Mouse (Mus musculus) mouse embryonic stem cell (cell line): Measurements from ENCODE around the gene Afap1l2.

ENCODE experiments used
- in situ Hi-C, 2 experiments: fragments of 300-500 bp; cut with MboI; formaldehyde crosslinking; loops; 1 replicate in 1 of 2; 3 replicates in 1 of 2; pipeline ENCODE4 v1.14.3; 2019 to 2020; ENCODE audit warnings: low sequenced_read_pairs in 2 of 2, low pct_unique_long_range_greater_than_20kb in 1 of 2, mixed read lengths in 1 of 2; ENCODE audit not compliant: unreplicated experiment in 1 of 2

The Afap1l2 gene

DNA sequence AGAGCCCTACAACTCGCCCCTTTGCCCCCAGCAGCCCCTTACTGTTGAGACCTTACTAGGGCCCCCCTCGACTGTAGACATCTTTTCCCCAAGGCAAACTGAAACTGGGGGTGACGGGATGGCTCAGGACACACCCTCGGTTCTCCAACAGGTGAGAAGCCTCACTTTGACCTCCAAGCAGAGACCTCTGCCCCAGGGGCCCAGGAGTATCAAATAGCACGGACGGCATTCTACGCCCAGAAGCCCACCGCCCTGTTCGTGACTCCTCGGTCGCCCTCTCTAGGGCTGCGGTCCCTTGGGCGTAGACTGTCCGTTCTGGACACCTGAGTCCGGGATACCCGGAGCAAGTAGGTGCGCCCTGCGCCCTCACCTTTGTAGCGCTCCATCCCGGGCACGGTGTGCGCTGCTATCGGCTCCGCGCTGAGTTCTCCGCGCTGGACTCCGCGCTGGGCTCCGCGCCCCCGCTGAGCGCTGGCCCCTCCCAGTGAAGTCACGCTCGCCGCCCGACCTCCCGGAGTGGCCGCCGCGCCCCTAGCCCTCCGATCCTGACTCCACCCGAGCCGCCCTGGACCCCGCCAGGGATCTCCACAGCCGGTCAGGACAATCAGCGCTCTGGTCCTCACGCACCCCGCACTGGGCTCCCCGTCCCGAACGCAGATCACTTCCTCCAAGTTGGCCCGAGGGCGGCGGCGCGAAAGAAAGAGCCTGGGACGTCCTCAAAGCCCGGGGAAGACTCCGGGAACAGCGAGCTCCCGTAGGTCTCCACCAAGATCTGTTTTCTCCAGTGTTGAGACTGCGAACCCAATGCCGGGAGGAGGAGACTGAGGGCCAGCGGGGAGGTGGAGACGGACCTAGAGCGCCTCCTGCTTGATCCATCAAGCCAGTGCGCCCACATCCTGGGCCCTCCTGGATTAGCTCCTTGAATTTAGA, at the start of gene Afap1l2:
Afap1l2 (minus strand) TSS at position 448 of the 930 bp plus-strand sequence.
- in situ Hi-C loops = no loop called here

DNA sequence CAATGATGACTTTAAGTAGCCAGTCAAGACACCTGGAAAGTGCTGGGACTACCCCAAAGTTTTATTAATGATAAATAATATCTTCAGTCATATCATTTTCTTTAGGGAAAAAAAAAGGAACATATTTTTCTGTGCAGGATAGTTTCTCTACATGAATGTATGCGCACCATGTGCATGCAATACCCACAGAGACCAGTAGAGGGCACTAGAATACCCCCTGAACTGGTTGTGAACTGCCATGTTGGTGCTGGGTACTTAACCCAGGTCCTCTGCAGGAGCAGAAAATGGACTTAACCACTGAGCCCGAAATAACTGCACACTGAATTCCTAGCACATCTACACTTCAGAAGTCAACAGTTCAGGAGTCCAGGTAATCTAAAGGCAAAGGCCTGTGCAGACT, 49.5 kb upstream of the Afap1l2 start:
- in situ Hi-C loops = no loop called here

DNA sequence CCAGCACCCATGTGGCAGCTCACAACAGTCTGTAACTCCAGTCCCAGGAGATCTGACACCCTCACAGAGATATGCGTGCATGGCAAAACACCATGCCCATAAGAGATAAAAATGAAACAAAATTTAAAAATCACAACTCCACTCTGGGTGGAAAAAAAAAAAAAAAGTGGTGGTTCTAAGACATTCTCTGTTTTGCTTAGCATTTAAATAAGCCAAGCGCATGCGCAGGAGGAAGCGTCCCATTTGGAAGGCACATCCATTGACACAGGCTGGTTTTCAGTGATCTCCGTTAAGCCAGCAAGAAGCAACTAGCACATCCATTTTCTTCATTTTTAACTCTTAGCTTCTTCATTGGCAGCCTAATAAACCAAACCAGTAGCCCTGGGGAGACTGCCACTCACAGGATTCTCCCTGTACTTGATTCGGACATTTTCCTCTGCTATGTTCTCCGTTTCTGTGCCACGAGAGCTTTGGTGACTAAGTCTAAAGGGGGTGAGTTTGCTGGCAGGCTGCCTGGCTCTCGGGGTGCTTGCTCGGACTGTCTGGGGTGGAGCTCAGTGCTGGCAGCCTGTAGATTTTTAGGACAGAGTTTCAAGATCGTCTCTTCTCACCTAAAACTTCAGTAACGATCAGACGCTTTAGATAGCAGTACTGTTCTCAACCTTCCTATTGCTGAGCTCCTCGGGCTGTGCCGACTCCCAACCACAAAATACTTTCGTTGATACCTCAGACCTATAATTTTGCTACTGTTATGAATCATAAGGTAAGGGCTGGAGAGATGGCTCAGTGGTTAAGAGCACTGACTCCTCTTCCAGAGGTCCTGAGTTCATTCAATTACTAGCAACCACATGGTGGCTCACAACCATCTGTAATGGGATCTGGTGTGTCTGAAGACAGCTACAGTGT, 47.4 kb upstream of the Afap1l2 start:
- in situ Hi-C loops = no loop called here

DNA sequence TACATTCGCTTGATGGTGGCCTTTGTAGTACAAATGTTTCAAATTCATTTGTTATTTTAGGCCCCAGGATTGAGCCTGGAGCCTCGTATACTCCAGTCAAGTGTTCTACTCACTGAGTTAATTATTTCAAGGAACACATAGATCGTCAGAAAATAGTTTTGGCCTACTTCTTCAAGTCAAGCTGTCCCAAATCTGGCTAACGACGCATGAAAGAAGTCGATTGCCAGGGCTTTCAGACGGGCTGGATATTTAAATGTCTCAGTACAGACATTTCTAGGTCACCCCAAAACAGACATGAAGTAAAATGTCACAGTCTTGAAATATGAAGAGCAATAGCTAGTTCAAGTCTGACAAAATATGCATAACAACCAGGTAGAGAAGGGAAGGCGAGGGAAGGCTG, 44.9 kb upstream of the Afap1l2 start:
- in situ Hi-C loops = no loop called here

DNA sequence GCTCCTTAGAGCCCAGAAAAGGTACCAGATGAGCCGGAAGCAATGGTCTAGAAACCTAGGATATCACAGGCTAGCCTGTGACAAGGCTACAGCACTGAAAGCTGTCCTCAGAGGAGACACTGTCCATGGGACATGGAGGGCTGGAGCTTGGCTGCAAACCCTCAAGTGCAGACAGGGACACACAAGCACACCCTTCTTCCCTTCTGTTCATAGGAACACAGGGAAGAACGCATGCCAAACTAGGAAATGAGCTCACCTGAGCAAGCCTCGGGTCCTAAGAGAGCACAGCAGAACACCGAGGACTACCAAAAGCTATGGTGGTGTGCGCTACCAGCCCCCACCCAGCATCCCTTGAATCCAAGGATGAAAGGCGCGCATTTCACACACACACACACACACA, 44.0 kb upstream of the Afap1l2 start:
- in situ Hi-C loops = no loop called here

DNA sequence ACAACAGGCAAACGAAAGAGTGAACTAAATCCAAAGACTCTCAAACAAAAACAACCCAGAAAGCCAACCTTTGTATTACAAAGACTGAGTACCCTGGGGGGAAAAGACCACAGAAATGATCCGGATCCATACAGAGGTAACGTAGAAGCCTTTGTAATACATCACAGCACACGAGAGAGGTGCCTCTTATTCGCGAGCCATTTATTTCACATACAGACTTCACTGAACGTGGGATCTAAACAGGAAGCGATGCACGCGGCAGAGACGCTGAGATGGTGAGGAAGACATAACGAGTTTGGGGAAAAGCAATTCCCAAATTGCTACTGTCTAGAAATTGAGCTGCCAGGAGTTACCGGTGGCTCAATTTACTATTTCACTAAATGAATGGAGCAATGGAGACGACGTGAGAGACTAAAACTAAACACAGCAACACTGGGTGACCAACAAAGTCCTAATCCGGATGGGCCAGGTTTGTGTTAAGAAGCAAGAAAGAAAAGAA, 41.6 kb upstream of the Afap1l2 start:
- in situ Hi-C loops = no loop called here

DNA sequence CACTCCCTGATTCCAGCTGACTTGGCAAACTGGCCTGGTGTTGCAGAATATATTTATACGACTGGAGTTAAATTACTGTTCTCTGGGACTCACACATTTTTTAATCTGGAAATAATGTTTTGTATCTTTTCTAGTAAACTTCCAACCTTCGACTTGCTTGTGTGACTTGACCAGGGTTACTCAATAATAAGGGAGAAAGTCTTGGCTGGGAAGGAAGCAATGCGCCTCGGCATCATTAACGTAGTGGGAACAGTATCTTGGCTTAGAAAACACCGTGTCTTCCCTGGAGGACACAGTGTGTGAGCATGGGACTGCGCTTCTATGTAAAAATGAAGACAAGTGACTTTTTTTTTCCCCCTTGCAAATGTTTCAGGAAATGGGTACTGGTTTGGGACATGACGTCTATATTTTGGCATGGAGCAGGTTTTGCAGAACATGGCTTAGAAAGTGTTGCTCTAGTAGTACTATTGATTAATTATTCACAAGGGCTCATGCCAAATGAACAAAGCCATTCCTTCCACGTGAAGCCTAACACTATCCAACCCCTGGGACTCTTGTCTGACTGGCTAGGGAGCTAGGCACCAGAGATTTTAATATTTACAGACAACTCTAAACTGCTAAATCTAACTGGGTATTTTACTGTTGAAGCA, 39.8 kb upstream of the Afap1l2 start:
- in situ Hi-C loops = no loop called here

DNA sequence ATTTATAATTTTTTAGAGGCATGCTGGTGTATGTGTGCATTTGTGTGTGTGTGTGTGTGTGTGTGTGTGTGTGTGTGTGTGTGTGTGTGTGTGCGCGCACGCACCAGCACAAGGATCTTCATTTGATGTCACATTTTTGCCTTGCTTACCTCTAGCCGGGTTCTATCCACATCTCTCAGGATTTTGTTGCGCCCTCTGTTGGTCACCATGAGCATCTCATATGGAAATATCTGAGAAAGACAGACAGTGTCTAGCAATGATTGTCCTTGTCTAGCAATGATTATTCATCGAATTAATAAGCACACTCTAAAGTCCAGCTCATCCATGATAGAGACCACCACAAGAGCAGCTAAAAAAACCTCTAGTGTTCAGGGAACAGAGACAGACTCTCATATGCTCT, 31.2 kb upstream of the Afap1l2 start:
- in situ Hi-C loops = loop anchor here in 1 of 2 experiments (10.0 kb wide), 1 partner anchor 114 kb away; no protein-coding TSS in a partner anchor

DNA sequence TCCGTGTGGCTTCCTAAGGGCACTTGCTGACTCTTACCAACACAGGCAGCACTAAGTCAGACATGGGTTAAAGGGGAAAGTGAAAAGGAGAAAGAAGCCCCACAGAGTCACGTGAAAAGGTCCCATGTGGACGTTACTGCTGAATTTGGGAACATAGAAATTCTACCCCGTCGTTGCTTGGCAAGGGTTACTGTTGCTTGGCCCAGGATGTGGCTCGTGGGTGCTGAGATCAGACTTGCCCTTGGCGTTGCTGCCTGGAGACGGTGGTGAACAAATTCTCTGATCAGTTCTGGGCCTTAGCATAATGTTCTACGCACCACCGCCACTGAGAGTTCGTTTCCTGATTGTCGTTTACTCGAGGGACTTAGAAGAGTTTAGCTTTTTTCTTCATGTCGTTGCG, 28.8 kb upstream of the Afap1l2 start:
- in situ Hi-C loops = loop anchor here in 1 of 2 experiments (10.0 kb wide), 1 partner anchor 112 kb away; no protein-coding TSS in a partner anchor

DNA sequence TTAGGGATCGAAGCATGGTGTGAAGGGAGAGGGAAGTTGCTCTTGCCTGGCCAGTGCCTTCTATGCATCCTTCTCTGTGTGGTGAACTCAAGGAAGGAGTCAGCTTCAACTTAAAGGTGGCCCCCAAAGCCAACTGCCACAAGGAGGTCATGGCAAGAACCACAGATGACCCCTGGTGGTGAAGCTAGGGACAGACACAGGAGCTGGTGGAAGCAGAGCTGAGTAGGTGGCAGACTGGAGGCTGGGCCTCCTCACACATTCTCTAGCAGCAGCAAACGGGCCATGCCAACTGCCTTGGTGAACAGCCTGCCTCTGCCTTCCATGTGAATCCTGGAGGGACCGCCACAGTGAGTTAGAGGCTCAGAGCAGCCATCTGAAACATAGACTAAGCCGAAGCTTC, 23.6 kb upstream of the Afap1l2 start:
- in situ Hi-C loops = loop anchor here in 1 of 2 experiments (10.0 kb wide), 1 partner anchor 107 kb away; no protein-coding TSS in a partner anchor

DNA sequence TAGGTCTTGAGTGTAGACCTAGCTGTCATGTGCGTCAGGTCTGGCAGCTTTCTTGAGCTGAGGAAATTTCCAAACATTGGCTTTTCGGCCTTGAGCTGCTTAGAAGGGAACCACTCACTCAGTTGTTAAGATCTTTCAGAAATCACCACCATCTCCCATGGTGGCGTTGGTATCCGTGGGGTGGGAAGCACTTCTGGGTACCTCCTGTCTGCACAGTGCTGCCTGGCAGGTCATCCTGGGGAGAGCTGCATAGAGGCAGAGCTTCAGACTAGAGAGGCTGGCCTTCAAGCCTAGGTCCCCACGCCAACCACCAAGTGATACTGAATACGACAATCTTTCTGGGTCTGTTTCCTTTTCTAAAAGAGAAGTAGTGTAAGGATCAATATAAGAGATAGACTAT, 21.4 kb upstream of the Afap1l2 start:
- in situ Hi-C loops = no loop called here

DNA sequence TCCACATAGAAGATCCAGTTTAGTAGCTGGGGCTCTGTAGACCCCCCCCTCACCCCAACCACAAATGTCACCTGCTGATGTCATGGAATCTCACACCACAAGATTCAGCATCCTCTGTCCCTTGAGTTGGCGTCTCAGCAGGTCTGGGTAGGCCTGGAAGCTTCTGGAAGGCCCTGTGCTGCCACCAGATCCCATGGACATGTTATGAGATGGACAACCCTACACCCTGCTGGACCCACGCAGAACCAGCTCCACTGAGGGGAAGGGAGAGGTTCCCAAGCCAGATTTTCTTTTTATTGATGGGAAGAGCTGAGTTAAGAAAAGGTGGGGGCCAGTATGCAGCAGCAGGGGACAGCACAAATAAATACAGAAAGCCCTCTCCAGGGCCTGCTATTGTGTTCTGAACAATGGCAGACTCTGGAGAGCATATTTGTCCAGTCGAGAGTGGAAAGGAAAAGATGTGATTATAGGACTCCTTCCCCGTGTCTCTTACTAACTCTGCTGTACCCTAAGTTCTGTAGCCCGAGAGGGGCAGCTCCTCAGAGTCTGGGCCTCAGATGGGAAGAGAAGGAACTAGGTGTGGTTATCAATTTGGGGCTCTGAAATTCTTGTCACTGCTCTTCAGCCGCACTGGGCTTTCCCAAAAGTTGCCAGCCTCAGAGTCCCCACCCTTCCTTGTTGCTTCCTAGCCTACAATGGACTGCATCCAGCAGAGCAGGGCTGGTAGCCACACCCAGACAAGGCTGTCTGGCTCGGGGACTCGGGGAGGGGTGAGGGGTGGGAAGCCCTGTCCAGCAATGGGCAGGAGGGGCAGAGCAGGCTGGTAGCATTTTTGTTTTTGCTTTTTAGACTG, 20.5 kb upstream of the Afap1l2 start:
- in situ Hi-C loops = no loop called here

DNA sequence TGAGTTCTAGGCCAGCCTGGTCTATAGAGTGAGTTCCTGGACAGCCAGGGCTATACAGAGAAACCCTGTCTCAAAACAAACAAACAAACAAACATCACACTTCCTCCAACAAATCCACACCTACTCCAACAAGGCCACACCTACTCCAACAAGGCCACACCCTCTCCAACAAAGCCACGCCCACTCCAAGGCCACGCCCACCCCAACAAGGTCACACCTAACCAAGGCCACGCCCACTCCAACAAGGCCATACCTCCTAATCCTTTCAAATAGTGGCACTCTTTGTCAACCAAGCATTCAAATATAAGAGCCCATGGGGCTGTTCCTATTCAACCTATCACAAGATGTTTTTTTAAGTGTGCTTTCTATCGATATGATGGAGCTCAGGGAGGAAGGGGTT, 18.5 kb upstream of the Afap1l2 start:
- in situ Hi-C loops = no loop called here

DNA sequence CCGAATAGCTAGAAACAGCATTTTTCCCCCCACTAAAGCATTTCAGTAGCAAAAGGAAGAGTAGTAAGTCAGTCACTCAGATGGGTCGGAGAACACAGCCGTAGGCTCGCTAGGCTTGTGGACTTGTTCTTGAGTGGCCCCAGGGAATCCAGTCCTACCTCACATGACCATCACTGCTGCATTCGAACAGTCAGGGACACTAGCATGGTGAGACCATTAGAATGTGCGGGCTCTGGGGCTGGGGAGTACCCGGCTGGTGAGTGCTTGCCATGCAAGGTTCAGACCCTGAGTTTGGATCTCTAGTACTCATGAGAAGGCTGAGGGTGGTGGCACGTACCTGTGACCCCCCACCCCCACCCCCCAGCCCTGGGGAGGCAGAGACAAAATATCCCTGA, 9.8 kb upstream of the Afap1l2 start:
- in situ Hi-C loops = no loop called here

DNA sequence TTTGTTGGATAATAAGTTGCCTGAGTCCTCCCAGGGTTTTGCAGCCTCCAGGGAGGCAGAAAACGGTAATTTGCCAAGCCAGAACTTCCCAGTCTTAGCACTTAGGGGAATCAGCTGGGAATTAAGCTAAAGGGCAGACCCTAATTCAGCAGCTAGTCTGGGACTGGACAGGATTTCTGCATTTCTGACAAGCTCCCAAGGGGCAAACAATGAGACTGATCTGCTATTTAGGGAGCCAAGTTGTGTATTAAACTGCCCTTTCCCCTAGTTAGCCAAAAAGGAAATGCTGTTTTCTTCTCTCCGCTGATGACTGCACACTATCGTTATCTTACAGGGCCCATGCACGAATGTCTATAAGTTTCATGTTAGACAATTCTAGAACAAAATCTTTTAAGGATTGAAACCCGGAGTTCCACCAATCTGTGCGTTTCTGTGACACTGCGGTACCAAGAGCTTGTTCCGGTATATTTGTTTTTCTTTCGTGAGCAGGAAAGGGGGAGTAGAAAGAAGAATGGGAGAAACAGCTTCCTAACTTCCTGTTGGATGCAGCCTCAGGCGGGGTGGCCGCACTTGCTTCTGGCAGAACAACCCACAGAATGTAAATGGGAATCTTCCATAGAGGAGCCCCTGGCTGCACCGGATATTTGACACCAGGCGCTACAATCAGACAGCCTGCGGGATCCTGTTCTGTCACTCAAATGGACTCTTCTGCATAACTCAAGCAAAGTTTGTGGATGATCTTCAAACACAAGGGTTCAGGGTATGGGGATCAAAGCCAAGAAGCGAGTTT, 9.2 kb upstream of the Afap1l2 start:
- in situ Hi-C loops = no loop called here

DNA sequence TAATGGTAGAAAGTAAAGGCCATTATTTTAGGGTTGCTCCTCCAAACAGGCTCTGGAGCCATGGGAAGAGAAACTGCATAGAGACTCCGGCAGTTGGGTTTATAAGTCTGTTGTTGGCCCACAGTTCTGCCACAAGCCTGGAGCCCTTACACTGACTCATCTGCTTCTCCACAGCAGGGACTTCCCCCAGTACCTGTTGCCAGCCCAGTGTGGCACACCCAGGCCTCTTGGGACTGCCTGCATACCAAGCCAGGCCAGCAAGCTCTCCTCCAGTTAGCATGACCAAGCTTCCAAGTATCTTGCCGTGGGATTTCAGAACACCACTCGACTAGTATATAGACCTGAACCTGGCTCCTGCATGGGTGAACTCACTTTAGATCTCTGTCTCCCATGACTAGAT, 6.8 kb upstream of the Afap1l2 start:
- in situ Hi-C loops = no loop called here

DNA sequence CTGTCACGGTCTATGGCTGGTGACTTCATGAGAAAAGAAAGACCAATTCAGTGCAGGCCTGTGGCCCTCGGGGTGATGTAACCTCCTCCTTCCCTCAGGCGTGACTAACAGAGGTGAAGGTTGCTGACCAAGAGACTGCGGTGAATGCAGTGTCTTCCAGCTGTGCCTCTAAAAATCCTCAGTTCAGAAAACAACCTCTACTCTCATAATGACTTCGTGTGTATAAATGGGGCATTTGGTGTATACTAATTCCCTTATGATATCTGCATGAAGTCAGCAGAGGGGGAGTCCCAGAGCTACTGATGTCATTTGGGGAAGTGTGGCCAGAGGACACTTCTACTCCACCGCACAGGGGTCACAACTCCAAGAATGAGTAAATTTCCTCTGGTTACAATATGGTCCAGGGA, 5.2 kb upstream of the Afap1l2 start:
- in situ Hi-C loops = no loop called here
